Mouse (Mus musculus): ENCODE measurements at regions not wholly inside any gene's neighbourhood (a gene's known extent, or its start where the extent isn't known, plus 50 kb on each side); places are given as distances from the start of the nearest gene placed in this dataset.

- no peak for DNase-seq
These were observed 62.9 kb upstream of the Gm2310 start for GRCm38 (mm10) chr15:8582676-8583075.

GRCm38 (mm10) chr15:8581146-8581913, 61.6 kb upstream of the Gm2310 start:
- DNase-seq, result no peak

GRCm38 (mm10) chr15:8580077-8580476, 60.3 kb upstream of the Gm2310 start:
- DNase-seq, result no peak

GRCm38 (mm10) chr15:8577480-8577881, 57.7 kb upstream of the Gm2310 start:
- DNase-seq, result peak; percentile 81

GRCm38 (mm10) chr15:8576975-8577374, 57.2 kb upstream of the Gm2310 start:
- no peak for DNase-seq

GRCm38 (mm10) chr15:8569617-8570016, 49.9 kb upstream of the Gm2310 start:
- peak; percentile 64 for DNase-seq

Measured in lung, postnatal 36 days (tissue).